Mouse (Mus musculus): ENCODE measurements around the gene Neurod4.
A peak's percentile ranks its signal among the peaks of the same experiment; 100 is the strongest.

Neurod4 gene

DNA sequence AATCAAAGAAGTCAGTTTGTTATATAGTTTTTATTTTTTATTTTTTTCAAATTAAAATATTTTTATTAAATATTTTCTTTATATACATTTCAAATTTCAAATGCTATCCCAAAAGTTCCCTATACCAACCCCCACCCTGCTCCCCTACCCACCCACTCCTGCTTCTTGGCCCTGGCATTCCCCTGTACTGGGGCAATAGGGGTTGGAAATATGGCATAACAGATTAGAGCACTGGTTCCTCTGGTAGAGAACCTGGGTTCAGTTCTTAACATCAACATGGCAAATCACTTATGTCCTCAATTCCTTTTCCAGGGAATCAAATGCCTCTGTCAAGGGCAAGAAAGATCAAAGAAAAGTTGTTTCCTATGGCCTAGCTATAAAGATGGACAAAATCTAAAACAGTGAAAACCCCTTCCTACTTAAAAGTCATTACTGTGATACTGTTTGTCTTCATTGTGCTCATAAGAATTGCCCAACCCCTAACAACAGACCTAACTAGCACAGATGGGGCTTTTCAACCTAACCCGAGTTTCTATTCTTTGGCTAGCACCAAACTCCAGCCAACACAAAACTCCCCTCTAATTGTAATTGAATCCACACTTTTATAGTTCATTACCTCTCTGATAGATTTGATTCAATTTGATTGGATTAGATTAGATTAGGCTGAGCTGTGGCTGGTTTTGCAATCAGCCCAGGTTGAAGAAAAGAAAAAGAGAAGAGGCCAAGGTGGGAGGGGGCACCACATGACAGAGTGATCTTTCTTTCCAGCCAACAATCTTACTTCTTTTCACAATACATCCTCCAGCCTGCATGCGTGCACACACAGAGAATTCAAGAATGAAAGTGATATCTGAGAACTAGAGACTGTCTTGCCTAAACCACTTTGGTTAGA is 41.5 kb downstream of the Neurod4 start:
- no peak for DNase-seq (ENCODE audit: low spot score in 2 of 2)

GRCm38 (mm10) chr10:130234576-130234975 is 45.5 kb downstream of the Neurod4 start:
- no peak for DNase-seq (ENCODE audit: low spot score in 2 of 2)

DNA sequence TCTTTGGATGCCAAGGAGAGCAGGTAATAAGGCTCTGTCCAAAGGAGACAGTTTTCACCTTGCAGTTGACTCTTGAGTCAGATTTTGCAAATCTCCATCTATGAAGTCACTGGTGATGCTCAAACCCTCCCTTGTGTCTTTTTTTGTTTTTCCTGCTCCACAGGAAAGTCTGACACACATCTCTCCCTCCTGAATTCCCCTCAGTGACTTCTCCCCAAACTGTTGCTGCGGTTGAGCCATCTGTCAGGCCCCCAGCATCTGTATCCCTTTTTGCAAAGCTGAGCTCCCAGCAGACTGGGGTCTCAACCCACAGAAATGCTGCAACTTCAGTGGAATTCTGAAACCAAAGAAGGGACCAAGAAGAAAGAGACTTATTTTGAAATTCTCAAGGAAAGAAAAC is 47.9 kb downstream of the Neurod4 start:
- DNase-seq (ENCODE audit: low spot score in 2 of 2) = no peak

DNA sequence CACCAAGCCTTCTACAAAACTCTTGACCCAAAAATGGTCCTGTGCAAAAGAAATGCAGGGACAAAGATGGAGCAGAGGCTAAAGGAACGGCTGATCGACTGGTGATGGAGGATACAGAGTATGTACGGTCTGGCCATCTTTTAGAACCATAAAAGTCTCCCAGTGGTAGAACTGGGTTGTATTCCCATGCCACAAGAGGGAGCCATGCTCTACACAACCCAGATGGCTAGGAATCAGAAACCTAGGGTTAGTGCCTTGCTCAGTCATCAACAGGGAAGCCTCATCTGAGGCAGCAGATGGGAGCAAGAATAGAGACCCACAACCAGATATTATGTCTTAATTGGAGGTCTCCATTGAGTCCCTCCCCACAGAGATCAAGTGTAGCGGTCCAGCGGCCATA is 50.5 kb downstream of the Neurod4 start:
- no peak for DNase-seq (ENCODE audit: low spot score in 2 of 2)

DNA sequence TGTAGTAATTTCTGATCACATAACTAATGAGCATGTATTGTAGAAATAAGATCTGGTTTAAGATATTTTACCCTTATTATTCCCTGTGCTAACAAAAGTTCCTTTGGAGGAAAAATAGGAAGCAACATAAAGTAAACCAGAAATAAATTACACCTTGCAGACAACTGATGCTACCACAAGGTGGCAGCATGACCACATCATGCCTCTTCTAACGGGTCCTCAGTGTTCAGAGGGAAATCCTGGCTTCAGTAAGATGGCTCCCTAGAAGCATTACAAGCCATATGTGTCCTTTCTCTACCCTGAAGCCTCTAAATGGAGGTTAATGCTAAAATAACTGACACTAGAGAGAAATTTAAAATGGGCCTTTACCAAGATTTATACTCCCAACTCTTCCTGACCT is 51.8 kb downstream of the Neurod4 start:
- peak; percentile 5 to 14 for DNase-seq (ENCODE audit: low spot score in 2 of 2)

DNA sequence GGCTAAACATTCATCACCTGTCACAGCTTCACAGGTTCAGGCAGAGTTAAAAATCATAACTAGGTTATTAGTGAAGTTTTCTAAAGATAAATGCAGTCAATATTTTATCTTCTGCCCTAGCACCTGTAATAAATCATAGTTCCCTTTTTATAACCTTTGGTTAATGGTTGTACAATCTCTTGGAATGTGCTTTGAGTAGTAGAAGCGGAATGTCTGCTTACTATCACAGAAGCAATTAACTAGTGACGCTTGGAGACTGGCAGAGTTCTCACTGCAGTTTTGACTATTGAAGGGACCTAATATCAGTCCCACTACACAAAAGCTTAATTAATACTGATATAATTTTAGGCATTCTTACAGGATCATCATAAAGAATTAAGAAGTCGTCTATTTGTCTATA is 55.0 kb downstream of the Neurod4 start:
- no peak for DNase-seq (ENCODE audit: low spot score in 2 of 2)
